Comparison of ENCODE assay signal across 7 mouse cellular contexts in genomic region chrX:85776544-85777087, GRCm38 (mm10). TPM values are rescaled to one million over a fixed set of nuclear protein-coding genes. Genes with fewer than 3 reads are reported as not detected.
DNase-seq lines count a peak whose midpoint lies in the region; ATAC-seq lines count a peak whose summit lies in the region.

Gk (minus strand) TSS chrX:85776819.

- peak within 1 kb of the TSS; percentile 54 for H3K4me2 ChIP-seq in embryonic facial prominence, embryonic 12.5 days (replicated peaks)
- peak within 1 kb of the TSS; percentile 58 for H3K4me2 ChIP-seq in limb, embryonic 11.5 days (ENCODE audit: low read depth, severe bottlenecking)
- H3K4me2 ChIP-seq in midbrain, embryonic 14.5 days (ENCODE audit: low read length) = peak within 1 kb of the TSS; percentile 58

- no peaks in the 10 kb centered on the region for H3K4me1 ChIP-seq in embryonic facial prominence, embryonic 12.5 days
- H3K4me1 ChIP-seq in limb, embryonic 11.5 days (ENCODE audit: control insufficient read depth, insufficient read depth, low read length) = no peaks in the 10 kb centered on the region
- no peaks in the 10 kb centered on the region for H3K4me1 ChIP-seq in midbrain, embryonic 14.5 days (ENCODE audit: control insufficient read depth, insufficient read depth, low read length)

- DNase-seq in adrenal gland, postnatal 25 days = peak; percentile 97
- peak; percentile 100 for DNase-seq in heart, adult 11 months
- peak; percentile 97 for DNase-seq in kidney, adult 18-20 months
- DNase-seq in limb, embryonic 11.5 days (ENCODE audit: low spot score) = peak; percentile 93
- peak; percentile 95 for DNase-seq in midbrain, embryonic 14.5 days
- peak; percentile 96 for DNase-seq in spleen, adult 18-20 months

- peak within 1 kb of the TSS; percentile 81 for H3K27ac ChIP-seq in embryonic facial prominence, embryonic 12.5 days
- H3K27ac ChIP-seq in limb, embryonic 11.5 days (replicated peaks; ENCODE audit: low read depth, low read length) = no peak within 1 kb of the TSS; the same call in 1 of the 2 replicates
- peak within 1 kb of the TSS; percentile 91 for H3K27ac ChIP-seq in midbrain, embryonic 14.5 days (replicated peaks; ENCODE audit: low read depth, low read length)

- peak within 1 kb of the TSS; percentile 46 for H3K4me3 ChIP-seq in embryonic facial prominence, embryonic 12.5 days
- peak within 1 kb of the TSS; percentile 42 for H3K4me3 ChIP-seq in limb, embryonic 11.5 days (ENCODE audit: low read depth, low read length)
- peak within 1 kb of the TSS; percentile 46 for H3K4me3 ChIP-seq in midbrain, embryonic 14.5 days (replicated peaks; ENCODE audit: low read depth, low read length)

- no peaks in the 10 kb centered on the region for H3K36me3 ChIP-seq in embryonic facial prominence, embryonic 12.5 days
- H3K36me3 ChIP-seq in limb, embryonic 11.5 days (ENCODE audit: control insufficient read depth, insufficient read depth, low read length) = no peaks in the 10 kb centered on the region
- no peaks in the 10 kb centered on the region for H3K36me3 ChIP-seq in midbrain, embryonic 14.5 days (ENCODE audit: control insufficient read depth, insufficient read depth, low read length)

- 14% methylated on average over 44 of the region's 45 CpGs for WGBS in embryonic facial prominence, embryonic 12.5 days
- 33% methylated on average over 34 of the region's 45 CpGs for WGBS in limb, embryonic 11.5 days
- 20% methylated on average over 40 of the region's 45 CpGs for WGBS in midbrain, embryonic 14.5 days

- H3K9ac ChIP-seq in embryonic facial prominence, embryonic 12.5 days = peak within 1 kb of the TSS; percentile 54
- peak within 1 kb of the TSS; percentile 56 for H3K9ac ChIP-seq in limb, embryonic 11.5 days (ENCODE audit: low read length)
- H3K9ac ChIP-seq in midbrain, embryonic 14.5 days (replicated peaks; ENCODE audit: low read length) = peak within 1 kb of the TSS; percentile 66

- peak; percentile 100 for ATAC-seq in embryonic facial prominence, embryonic 12.5 days (ENCODE audit: insufficient number of reproducible peaks, insufficient read depth, low FRiP score, low TSS enrichment)
- ATAC-seq in limb, embryonic 11.5 days (ENCODE audit: insufficient number of reproducible peaks, low FRiP score, low TSS enrichment, low read depth) = peak; percentile 100
- peak; percentile 98 for ATAC-seq in midbrain, embryonic 14.5 days (ENCODE audit: low FRiP score, low TSS enrichment)

- no peaks in the 10 kb centered on the region for H3K9me3 ChIP-seq in embryonic facial prominence, embryonic 12.5 days
- H3K9me3 ChIP-seq in limb, embryonic 11.5 days (ENCODE audit: control insufficient read depth, low read length) = no peaks in the 10 kb centered on the region
- no peaks in the 10 kb centered on the region for H3K9me3 ChIP-seq in midbrain, embryonic 14.5 days (ENCODE audit: control insufficient read depth, low read length)

- no peaks in the 10 kb centered on the region for H3K27me3 ChIP-seq in embryonic facial prominence, embryonic 12.5 days
- H3K27me3 ChIP-seq in limb, embryonic 11.5 days (ENCODE audit: control insufficient read depth, insufficient read depth, low read length) = no peaks in the 10 kb centered on the region
- H3K27me3 ChIP-seq in midbrain, embryonic 14.5 days (ENCODE audit: control insufficient read depth, insufficient read depth, low read length) = no peaks in the 10 kb centered on the region

RNA-seq across cellular contexts. Expression of gene Gk, which starts in this region (rescaled TPM):
- 28.5 and 44.7 TPM in 2 replicates for total RNA-seq in adrenal gland, postnatal 25 days (2021)
- polyA plus RNA-seq in embryonic facial prominence, embryonic 12.5 days (2016; fragmentation: Nextera tagmentation; extraction: Ambion mirVana) = 6.4 and 6.8 TPM in 2 replicates
- polyA plus RNA-seq in limb, embryonic 11.5 days (2014; fragmentation: Nextera tagmentation; extraction: Ambion mirVana) = 5.3 and 5.7 TPM in 2 replicates
- 10.3 and 10.6 TPM in 2 replicates for polyA plus RNA-seq in midbrain, embryonic 14.5 days (2014; fragmentation: Nextera tagmentation; extraction: Ambion mirVana)
